Mouse (Mus musculus): ENCODE data around the gene Slc35c2.

GRCm38 (mm10) chr2:165275824-165276223 lies 11.8 kb downstream of the Slc35c2 start:
- TF ChIP-seq CTCF (IDR thresholded peaks at IDR 0.05; ENCODE audit: insufficient read depth, low read length): peak; percentile 69
- no peak for TF ChIP-seq POLR2A (IDR thresholded peaks at IDR 0.05; ENCODE audit: borderline replicate concordance, extremely low read depth, low read depth, low read length)
